Mouse (Mus musculus) forebrain, postnatal 0 days (tissue): ENCODE measurements around the gene Bbs7. TPM values are rescaled to one million over a fixed set of nuclear protein-coding genes. Genes with fewer than 3 reads are reported as not detected.

Source experiments
- ATAC-seq: fragments of 200-750 bp; cut with Nextera tagmentation; 2 replicates; pipeline ENCODE4 v1.8.0; 2017; ENCODE audit warnings: mild to moderate bottlenecking, moderate library complexity
- DNase-seq: peaks from one replicate; pipeline ENCODE4 v3.0.0-alpha.2; 2015
- H3K27ac ChIP-seq: fragments of 300-500 bp; sonication (generic); 2 replicates; pipeline ENCODE4 v1.5.1; 2014; ENCODE audit warnings: low read depth, mild to moderate bottlenecking, antibody characterized with exemption, low read length, moderate library complexity, mixed read lengths
- H3K27me3 ChIP-seq: fragments of 300-500 bp; sonication (generic); 2 replicates; pipeline ENCODE4 v1.6.1; 2014; ENCODE audit warnings: mild to moderate bottlenecking, low read length, mixed read lengths; ENCODE audit not compliant: insufficient read depth
- H3K36me3 ChIP-seq: fragments of 300-500 bp; sonication (generic); 2 replicates; pipeline ENCODE4 v1.6.1; 2014; ENCODE audit warnings: mild to moderate bottlenecking, moderate library complexity; ENCODE audit not compliant: insufficient read depth
- H3K4me1 ChIP-seq: fragments of 300-500 bp; sonication (generic); 2 replicates; pipeline ENCODE4 v1.6.1; 2014; ENCODE audit warnings: antibody characterized with exemption; ENCODE audit not compliant: insufficient read depth
- H3K4me2 ChIP-seq: fragments of 300-500 bp; sonication (generic); 2 replicates; pipeline ENCODE4 v1.6.1; 2014; ENCODE audit warnings: low read depth, mild to moderate bottlenecking, moderate library complexity
- H3K4me3 ChIP-seq: fragments of 300-500 bp; sonication (generic); 2 replicates; pipeline ENCODE4 v1.5.1; 2014; ENCODE audit warnings: low read depth, low read length, mixed read lengths
- H3K9ac ChIP-seq: fragments of 300-500 bp; sonication (generic); 2 replicates; pipeline ENCODE4 v1.6.1; 2014; ENCODE audit warnings: mild to moderate bottlenecking
- H3K9me3 ChIP-seq: fragments of 300-500 bp; sonication (generic); 2 replicates; pipeline ENCODE4 v1.6.1; 2016; ENCODE audit warnings: low read length
- CTCF ChIP-seq: sonication (generic); IDR thresholded peaks from 2 replicates; pipeline ENCODE4 v1.5.1; 2016; ENCODE audit warnings: antibody characterized with exemption, control low read depth, low read depth
- WGBS: fragments of 180-500 bp; shearing (Covaris S2); extraction: QIAGEN DNeasy Blood & Tissue Kit; methylation state at CpG from one replicate; pipeline ENCODE4 v1.1.7; 2014; 5-methylcytosine and 5-hydroxymethylcytosine counted together
- polyA plus RNA-seq: library from polyadenylated mRNA; unstranded; fragments of >200 nt; fragmentation: Nextera tagmentation; extraction: Ambion mirVana; gene quantifications from 2 replicates; pipeline ENCODE4 v1.2.1, GENCODE M21; 2015
- total RNA-seq: library from RNA; depleted of rRNA; stranded (reverse); fragments of >200 nt; gene quantifications from 2 replicates; pipeline ENCODE4 v1.2.3, GENCODE M21; 2014; rRNA removed

The Bbs7 gene
- total and polyA plus RNA-seq, 2 experiments from 2014 or later: 14.9 to 15.5 TPM

DNA sequence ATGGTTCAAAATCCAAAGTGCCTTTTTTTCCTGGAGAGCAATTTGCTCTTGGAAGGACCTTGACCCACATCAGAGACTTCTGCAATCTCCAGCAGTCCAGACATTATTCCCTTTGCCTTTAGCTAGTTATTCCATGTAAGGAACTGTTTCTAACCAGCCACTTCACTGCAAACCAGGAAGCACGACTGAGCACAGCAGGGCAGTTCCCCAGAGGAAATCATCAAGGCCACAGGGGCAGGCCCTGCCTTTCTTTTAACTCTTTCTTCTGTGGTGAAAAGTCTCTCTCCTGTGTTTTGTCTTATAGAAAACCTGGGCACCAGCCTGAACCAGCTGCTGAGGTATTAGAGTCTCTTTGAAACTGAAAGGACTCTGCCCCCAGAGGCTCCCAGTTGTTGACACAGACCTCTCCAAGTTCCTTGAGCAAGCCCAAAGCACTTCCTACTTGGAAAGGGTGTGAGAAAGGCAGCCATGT, 80.0 kb downstream of the Bbs7 start:
- ATAC-seq (no peak), DNase-seq (no peak)
- H3K36me3 ChIP-seq: no peaks in the 10 kb centered on the region
- H3K9me3 ChIP-seq: no peaks in the 10 kb centered on the region
- no peak overlapping the region for H3K9ac ChIP-seq
- no peak overlapping the region for H3K4me2 ChIP-seq
- no peak for TF ChIP-seq CTCF
- WGBS: 6% methylated on average over 1 of the region's 1 CpGs
- no peaks in the 10 kb centered on the region for H3K27me3 ChIP-seq
- H3K4me1 ChIP-seq: 0 out of 2 replicates have a peak, but pooled peaks cover 4% of the 10 kb centered on the region
- no peak overlapping the region for H3K27ac ChIP-seq
- H3K4me3 ChIP-seq: no peak overlapping the region

DNA sequence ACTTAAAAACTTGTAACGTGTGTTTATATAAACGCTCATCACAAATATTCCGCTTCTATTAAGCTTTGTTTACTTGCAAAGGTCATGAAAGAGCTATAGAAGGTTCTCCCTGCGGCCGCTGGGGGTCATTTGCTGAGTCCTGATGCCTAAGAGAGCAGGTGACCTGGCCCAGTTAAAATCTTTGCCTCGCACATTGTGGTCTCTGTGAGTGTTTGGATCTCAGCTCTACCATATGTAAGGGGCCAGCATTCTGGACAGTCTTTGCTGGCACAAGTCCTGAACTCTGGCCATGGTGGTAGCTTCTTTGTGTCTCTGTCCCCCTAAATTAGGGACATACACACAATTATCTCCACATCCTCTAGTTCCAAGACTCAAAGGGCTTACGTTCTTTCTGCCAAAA, 80.5 kb downstream of the Bbs7 start:
- H3K9me3 ChIP-seq: no peaks in the 10 kb centered on the region
- H3K4me2 ChIP-seq: no peak overlapping the region
- no peak for TF ChIP-seq CTCF
- 0 out of 2 replicates have a peak, but pooled peaks cover 4% of the 10 kb centered on the region for H3K4me1 ChIP-seq
- H3K4me3 ChIP-seq: no peak overlapping the region
- no peak overlapping the region for H3K27ac ChIP-seq
- no peak for DNase-seq
- no peak for ATAC-seq
- H3K9ac ChIP-seq: no peak overlapping the region
- 46% methylated on average over 7 of the region's 7 CpGs for WGBS
- no peaks in the 10 kb centered on the region for H3K27me3 ChIP-seq
- no peaks in the 10 kb centered on the region for H3K36me3 ChIP-seq

- peak; percentile 10 for DNase-seq
- no peak for ATAC-seq
- H3K9ac ChIP-seq: peak overlapping the region; percentile 6; the same call in 1 of the 2 replicates
These were observed 81.2 kb downstream of the Bbs7 start for GRCm38 (mm10) chr3:36531979-36532542.

DNA sequence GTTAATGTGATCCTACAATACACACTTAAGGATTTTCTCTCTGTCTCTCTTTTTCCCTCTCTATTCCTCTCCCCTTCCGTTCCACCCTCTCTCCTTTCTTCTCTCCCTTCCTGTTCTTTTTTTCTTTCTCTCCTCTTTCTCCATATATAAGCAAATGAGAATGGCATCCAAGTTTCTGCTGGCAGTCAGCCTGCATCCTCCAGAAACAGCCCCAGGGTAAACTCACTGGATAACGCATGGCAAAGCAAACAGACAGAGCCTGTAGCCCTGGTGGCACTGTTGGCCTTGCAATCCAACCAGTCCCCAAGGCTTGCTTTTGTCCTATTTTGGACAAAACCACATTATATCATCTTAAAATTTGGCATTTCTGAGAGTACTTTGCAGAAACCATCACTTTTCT, 82.0 kb downstream of the Bbs7 start:
- no peak for ATAC-seq

More at GRCm38 (mm10) chr3:36531979-36532542, 81.2 kb downstream of the Bbs7 start:
- Histone ChIP-seq H3K27me3 (no peaks in the 10 kb centered on the region), H3K36me3 (no peaks in the 10 kb centered on the region), H3K9me3 (no peaks in the 10 kb centered on the region), H3K4me2 (peak overlapping the region; percentile 37), H3K27ac (no peak overlapping the region), H3K4me3 (0 out of 2 replicates have a peak overlapping the region, but pooled peaks have one; percentile 5), H3K4me1 (0 out of 2 replicates have a peak, but pooled peaks cover 4% of the 10 kb centered on the region)
- WGBS: 20% methylated on average over 18 of the region's 18 CpGs
- no peak for TF ChIP-seq CTCF

GRCm38 (mm10) chr3:36530781-36531180, 82.5 kb downstream of the Bbs7 start:
- Histone ChIP-seq H3K27ac (0 out of 2 replicates have a peak overlapping the region, but pooled peaks have one; percentile 5), H3K9ac (no peak overlapping the region), H3K4me1 (0 out of 2 replicates have a peak, but pooled peaks cover 4% of the 10 kb centered on the region), H3K9me3 (no peaks in the 10 kb centered on the region), H3K4me2 (no peak overlapping the region), H3K36me3 (no peaks in the 10 kb centered on the region), H3K4me3 (no peak overlapping the region), H3K27me3 (no peaks in the 10 kb centered on the region)
- peak; percentile 65 for ATAC-seq
- 65% methylated on average over 5 of the region's 5 CpGs for WGBS
- TF ChIP-seq CTCF: no peak
- DNase-seq: no peak

More for the DNA sequence above, 82.0 kb downstream of the Bbs7 start:
- Histone ChIP-seq H3K4me1 (0 out of 2 replicates have a peak, but pooled peaks cover 4% of the 10 kb centered on the region), H3K27ac (no peak overlapping the region), H3K4me3 (no peak overlapping the region), H3K27me3 (no peaks in the 10 kb centered on the region), H3K36me3 (no peaks in the 10 kb centered on the region), H3K9ac (no peak overlapping the region), H3K4me2 (no peak overlapping the region), H3K9me3 (no peaks in the 10 kb centered on the region)
- peak; percentile 40 for DNase-seq
- no peak for TF ChIP-seq CTCF
- 19% methylated on average over 2 of the region's 2 CpGs for WGBS

DNA sequence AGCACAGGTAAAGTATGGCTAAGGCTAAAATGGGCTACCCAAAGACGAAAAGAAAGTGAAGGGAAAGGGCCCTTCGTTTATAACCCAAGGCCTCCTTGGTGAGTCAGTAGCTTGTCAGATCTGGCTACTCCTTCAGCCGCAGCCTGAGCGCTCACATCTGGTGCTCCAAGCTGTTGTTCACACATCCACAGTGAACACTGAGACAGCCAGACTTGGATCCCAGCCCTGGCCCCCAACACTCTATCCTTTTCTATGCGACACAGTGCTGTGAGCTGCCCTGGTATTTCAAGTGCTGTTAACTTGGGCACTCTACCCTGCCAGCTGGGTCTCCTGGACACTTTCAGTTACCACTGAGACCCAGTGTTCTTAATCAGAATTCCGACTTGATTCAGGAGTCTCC, 82.9 kb downstream of the Bbs7 start:
- no peak for TF ChIP-seq CTCF
- H3K27ac ChIP-seq: 0 out of 2 replicates have a peak overlapping the region, but pooled peaks have one; percentile 5
- 0 out of 2 replicates have a peak, but pooled peaks cover 4% of the 10 kb centered on the region for H3K4me1 ChIP-seq
- no peak overlapping the region for H3K4me2 ChIP-seq
- ATAC-seq (peak; percentile 90), DNase-seq (peak; percentile 47)
- no peaks in the 10 kb centered on the region for H3K36me3 ChIP-seq
- H3K27me3 ChIP-seq: no peaks in the 10 kb centered on the region
- H3K9ac ChIP-seq: no peak overlapping the region
- H3K9me3 ChIP-seq: no peaks in the 10 kb centered on the region
- 66% methylated on average over 6 of the region's 6 CpGs for WGBS
- no peak overlapping the region for H3K4me3 ChIP-seq

- TF ChIP-seq CTCF: no peak
- no peak overlapping the region for H3K4me2 ChIP-seq
- DNase-seq: no peak
- WGBS: 77% methylated on average over 3 of the region's 3 CpGs
- 0 out of 2 replicates have a peak, but pooled peaks cover 6% of the 10 kb centered on the region for H3K4me1 ChIP-seq
- no peak for ATAC-seq
- no peak overlapping the region for H3K27ac ChIP-seq
- H3K27me3 ChIP-seq: peaks cover 9% of the 10 kb centered on the region; the same call in 1 of the 2 replicates
- no peak overlapping the region for H3K9ac ChIP-seq
- H3K9me3 ChIP-seq: no peaks in the 10 kb centered on the region
- no peak overlapping the region for H3K4me3 ChIP-seq
- H3K36me3 ChIP-seq: no peaks in the 10 kb centered on the region
These were observed 88.8 kb downstream of the Bbs7 start for GRCm38 (mm10) chr3:36524466-36524865.

Other genes starting within 250 kb of the Bbs7 start
- 38.6 and 41.2 TPM in 2 replicates for gene Anxa5, start 137.6 kb downstream of the Bbs7 start, total RNA-seq
- 47.2 and 48.9 TPM in 2 replicates for gene Anxa5, start 137.6 kb downstream of the Bbs7 start, polyA plus RNA-seq
- not detected in 2 replicates for gene 1810062G17Rik, start 137.5 kb downstream of the Bbs7 start, total RNA-seq
- gene 1810062G17Rik, start 137.5 kb downstream of the Bbs7 start, polyA plus RNA-seq: 0.69 and 0.74 TPM in 2 replicates
- 0.69 and 1.3 TPM in 2 replicates for gene Gm11549, start 91.7 kb downstream of the Bbs7 start, total RNA-seq
- gene Gm11549, start 91.7 kb downstream of the Bbs7 start, polyA plus RNA-seq: 0.45 and 0.68 TPM in 2 replicates
- 72.9 and 78.0 TPM in 2 replicates for gene Exosc9, start 60.9 kb downstream of the Bbs7 start, total RNA-seq
- 76.9 and 81.4 TPM in 2 replicates for gene Exosc9, start 60.9 kb downstream of the Bbs7 start, polyA plus RNA-seq
- gene Ccna2, start 41.3 kb downstream of the Bbs7 start, total RNA-seq: 16.8 and 23.9 TPM in 2 replicates
- 20.5 and 20.7 TPM in 2 replicates for gene Ccna2, start 41.3 kb downstream of the Bbs7 start, polyA plus RNA-seq
- gene Trpc3, start 76.7 kb upstream of the Bbs7 start, total RNA-seq: 9.7 and 12.3 TPM in 2 replicates
- gene Trpc3, start 76.7 kb upstream of the Bbs7 start, polyA plus RNA-seq: 3.6 and 8.2 TPM in 2 replicates
- 49.1 and 66.6 TPM in 2 replicates for gene 4932438A13Rik, start 249.6 kb upstream of the Bbs7 start, total RNA-seq
- 29.4 and 62.5 TPM in 2 replicates for gene 4932438A13Rik, start 249.6 kb upstream of the Bbs7 start, polyA plus RNA-seq